Mouse (Mus musculus) brain, embryonic 14.5 days (tissue): ENCODE data around the gene Zmynd8.

Experiments
- CTCF ChIP-seq: fragments of 200-500 bp; IDR thresholded peaks from 2 replicates; pipeline ENCODE4 v1.5.1; 2012; ENCODE audit warnings: inconsistent platforms, mild to moderate bottlenecking, moderate library complexity, borderline replicate concordance; ENCODE audit not compliant: insufficient read depth, insufficient read length; ENCODE audit errors: extremely low read depth
- POLR2A ChIP-seq: fragments of 200-500 bp; IDR thresholded peaks from 2 replicates; pipeline ENCODE4 v1.6.1; 2012; ENCODE audit warnings: mild to moderate bottlenecking, inconsistent platforms, borderline replicate concordance; ENCODE audit not compliant: poor library complexity, insufficient read depth, insufficient read length, severe bottlenecking; ENCODE audit errors: extremely low read depth

DNA sequence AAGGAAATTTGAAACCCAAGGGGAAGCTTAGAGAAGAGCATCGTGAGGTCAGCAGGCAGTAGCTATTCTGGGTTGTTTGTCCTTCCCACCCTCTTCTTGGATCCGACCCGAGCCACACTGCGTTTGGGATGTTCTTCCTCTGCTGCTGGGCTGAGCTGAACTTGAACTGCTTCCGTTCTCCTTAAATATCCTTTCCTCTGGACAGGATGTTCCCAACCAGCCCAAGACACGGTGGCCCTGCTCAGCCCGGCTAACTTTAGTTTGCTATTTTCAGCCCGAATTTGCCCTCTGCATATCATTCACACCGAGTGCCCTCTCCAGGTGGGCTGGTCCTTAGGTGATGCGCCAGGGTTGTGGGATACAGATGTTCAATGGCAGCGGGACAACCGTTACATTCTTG lies 37.3 kb upstream of the Zmynd8 start:
- TF ChIP-seq CTCF (no peak), POLR2A (no peak)
